Mouse (Mus musculus) lung, embryonic 14.5 days (tissue): ENCODE results near the gene Gcnt2. TPM values are rescaled to one million over a fixed set of nuclear protein-coding genes. Genes with fewer than 3 reads are reported as not detected.

Source experiments
- ATAC-seq: fragments of 200-750 bp; cut with Nextera tagmentation; 2 replicates; pipeline ENCODE4 v1.8.0; 2017; ENCODE audit warnings: mild to moderate bottlenecking, moderate TSS enrichment, moderate library complexity; ENCODE audit not compliant: insufficient read depth
- DNase-seq: peaks from one replicate; pipeline ENCODE4 v3.0.0-alpha.2; 2015
- H3K27ac ChIP-seq: fragments of 300-500 bp; sonication (generic); 2 replicates; pipeline ENCODE4 v1.5.1; 2014; ENCODE audit warnings: low read depth, mild to moderate bottlenecking, moderate library complexity
- H3K27me3 ChIP-seq: fragments of 300-500 bp; sonication (generic); 2 replicates; pipeline ENCODE4 v1.6.1; 2014; ENCODE audit warnings: low read length, control low read depth; ENCODE audit not compliant: insufficient read depth
- H3K36me3 ChIP-seq: fragments of 300-500 bp; sonication (generic); 2 replicates; pipeline ENCODE4 v1.6.1; 2014; ENCODE audit warnings: control low read depth; ENCODE audit not compliant: insufficient read depth
- H3K4me1 ChIP-seq: fragments of 300-500 bp; sonication (generic); 2 replicates; pipeline ENCODE4 v1.6.1; 2014; ENCODE audit warnings: antibody characterized with exemption, control low read depth; ENCODE audit not compliant: insufficient read depth
- H3K4me2 ChIP-seq: fragments of 300-500 bp; sonication (generic); 2 replicates; pipeline ENCODE4 v1.6.1; 2014; ENCODE audit warnings: mild to moderate bottlenecking
- H3K4me3 ChIP-seq: fragments of 300-500 bp; sonication (generic); 2 replicates; pipeline ENCODE4 v1.5.1; 2014; ENCODE audit warnings: low read depth, low read length
- H3K9ac ChIP-seq: fragments of 300-500 bp; sonication (generic); 2 replicates; pipeline ENCODE4 v1.6.1; 2014
- H3K9me3 ChIP-seq: fragments of 300-500 bp; sonication (generic); 2 replicates; pipeline ENCODE4 v1.6.1; 2016; ENCODE audit warnings: low read depth, low read length, control low read depth
- CTCF ChIP-seq: IDR thresholded peaks from 2 replicates; pipeline ENCODE4 v1.5.1; 2016; ENCODE audit warnings: antibody characterized with exemption, low read depth
- WGBS: fragments of 180-500 bp; shearing (Covaris S2); extraction: QIAGEN DNeasy Blood & Tissue Kit; methylation state at CpG from one replicate; pipeline ENCODE4 v1.1.7; 2014; 5-methylcytosine and 5-hydroxymethylcytosine counted together
- polyA plus RNA-seq: library from polyadenylated mRNA; unstranded; fragments of >200 nt; fragmentation: Nextera tagmentation; extraction: Ambion mirVana; gene quantifications from 2 replicates; pipeline ENCODE4 v1.2.1, GENCODE M21; 2014

The Gcnt2 gene
- polyA plus RNA-seq, 1 experiment from 2014 or later = 2.5 TPM

GRCm38 (mm10) chr13:40854451-40855058 lies 5.0 kb upstream of the Gcnt2 start:
- H3K27ac ChIP-seq = peak overlapping the region; percentile 42; the same call in 1 of the 2 replicates
- H3K9ac ChIP-seq = peak overlapping the region; percentile 52
- no peaks in the 10 kb centered on the region for H3K27me3 ChIP-seq
- TF ChIP-seq CTCF = no peak
- H3K36me3 ChIP-seq = no peaks in the 10 kb centered on the region
- DNase-seq = peak; percentile 86
- H3K4me2 ChIP-seq = peak overlapping the region; percentile 77
- ATAC-seq = peak; percentile 95
- H3K4me3 ChIP-seq = peak overlapping the region; percentile 37
- no peaks in the 10 kb centered on the region for H3K9me3 ChIP-seq
- WGBS = 2% methylated on average over 13 of the region's 13 CpGs
- H3K4me1 ChIP-seq = 0 out of 2 replicates have a peak, but pooled peaks cover 2% of the 10 kb centered on the region

GRCm38 (mm10) chr13:40855266-40855665 lies 4.3 kb upstream of the Gcnt2 start:
- Histone ChIP-seq H3K4me3 (peak overlapping the region; percentile 37; the same call in 1 of the 2 replicates), H3K36me3 (no peaks in the 10 kb centered on the region), H3K4me2 (peak overlapping the region; percentile 77), H3K27ac (no peak overlapping the region), H3K4me1 (0 out of 2 replicates have a peak, but pooled peaks cover 2% of the 10 kb centered on the region), H3K9me3 (no peaks in the 10 kb centered on the region), H3K9ac (no peak overlapping the region), H3K27me3 (no peaks in the 10 kb centered on the region)
- TF ChIP-seq CTCF = no peak
- ATAC-seq = no peak
- WGBS = 69% methylated on average over 6 of the region's 6 CpGs
- no peak for DNase-seq

- Histone ChIP-seq H3K27me3 (no peaks in the 10 kb centered on the region), H3K9me3 (no peaks in the 10 kb centered on the region), H3K36me3 (no peaks in the 10 kb centered on the region), H3K27ac (no peak overlapping the region), H3K4me1 (0 out of 2 replicates have a peak, but pooled peaks cover 2% of the 10 kb centered on the region), H3K9ac (no peak overlapping the region), H3K4me3 (no peak overlapping the region), H3K4me2 (no peak overlapping the region)
- 74% methylated on average over 8 of the region's 8 CpGs for WGBS
- no peak for DNase-seq
- ATAC-seq = no peak
- TF ChIP-seq CTCF = no peak
Measured at GRCm38 (mm10) chr13:40856786-40857185, 2.8 kb upstream of the Gcnt2 start.

- no peak for DNase-seq
- H3K4me2 ChIP-seq = no peak overlapping the region
- TF ChIP-seq CTCF = no peak
- no peak overlapping the region for H3K9ac ChIP-seq
- WGBS = 61% methylated on average over 13 of the region's 13 CpGs
- H3K9me3 ChIP-seq = no peaks in the 10 kb centered on the region
- H3K27ac ChIP-seq = no peak overlapping the region
- H3K4me1 ChIP-seq = 0 out of 2 replicates have a peak, but pooled peaks cover 2% of the 10 kb centered on the region
- H3K27me3 ChIP-seq = no peaks in the 10 kb centered on the region
- no peak for ATAC-seq
- H3K36me3 ChIP-seq = no peaks in the 10 kb centered on the region
- H3K4me3 ChIP-seq = no peak overlapping the region
Measured at GRCm38 (mm10) chr13:40857281-40857818, 2.2 kb upstream of the Gcnt2 start.

GRCm38 (mm10) chr13:40859225-40859624 lies 329 bp upstream of the Gcnt2 start:
- DNase-seq = no peak
- Histone ChIP-seq H3K27ac (no peak overlapping the region), H3K9ac (no peak overlapping the region), H3K27me3 (no peaks in the 10 kb centered on the region), H3K4me3 (no peak overlapping the region), H3K4me1 (0 out of 2 replicates have a peak, but pooled peaks cover 2% of the 10 kb centered on the region), H3K4me2 (peak overlapping the region; percentile 58), H3K36me3 (no peaks in the 10 kb centered on the region), H3K9me3 (no peaks in the 10 kb centered on the region)
- 61% methylated on average over 8 of the region's 8 CpGs for WGBS
- ATAC-seq = no peak
- no peak for TF ChIP-seq CTCF

GRCm38 (mm10) chr13:40863006-40863405 lies 3.5 kb downstream of the Gcnt2 start:
- Histone ChIP-seq H3K27ac (no peak overlapping the region), H3K36me3 (no peaks in the 10 kb centered on the region), H3K9ac (no peak overlapping the region), H3K4me3 (no peak overlapping the region), H3K4me2 (no peak overlapping the region), H3K9me3 (no peaks in the 10 kb centered on the region), H3K27me3 (no peaks in the 10 kb centered on the region), H3K4me1 (no peaks in the 10 kb centered on the region)
- ATAC-seq (no peak), DNase-seq (no peak)
- TF ChIP-seq CTCF = no peak
- 87% methylated on average over 9 of the region's 9 CpGs for WGBS

- no peak for TF ChIP-seq CTCF
- Histone ChIP-seq H3K4me1 (peaks cover 8% of the 10 kb centered on the region; the same call in 1 of the 2 replicates), H3K27me3 (no peaks in the 10 kb centered on the region), H3K4me2 (peak overlapping the region; percentile 15; the same call in 1 of the 2 replicates), H3K36me3 (no peaks in the 10 kb centered on the region), H3K9me3 (no peaks in the 10 kb centered on the region), H3K4me3 (no peak overlapping the region), H3K9ac (no peak overlapping the region), H3K27ac (peak overlapping the region; percentile 76)
- DNase-seq (peak; percentile 47), ATAC-seq (peak; percentile 84)
- 16% methylated on average over 15 of the region's 16 CpGs for whole genome bisulfite sequencing
Measured at GRCm38 (mm10) chr13:40868844-40869587, 9.5 kb downstream of the Gcnt2 start.
